Mouse (Mus musculus): ENCODE measurements at regions not wholly inside any gene's neighbourhood (a gene's known extent, or its start where the extent isn't known, plus 50 kb on each side); places are given as distances from the start of the nearest gene placed in this dataset.

- Histone ChIP-seq H3K27ac (no peak overlapping the region), H3K4me1 (replicated peaks; ENCODE audit: control insufficient read depth, insufficient read depth, low read length) (no peaks in the 10 kb centered on the region), H3K4me3 (replicated peaks; ENCODE audit: low read length) (no peak overlapping the region), H3K4me2 (replicated peaks) (no peak overlapping the region), H3K9ac (no peak overlapping the region), H3K36me3 (replicated peaks; ENCODE audit: control insufficient read depth, insufficient read depth) (no peaks in the 10 kb centered on the region), H3K27me3 (ENCODE audit: control insufficient read depth, insufficient read depth, low read length) (no peaks in the 10 kb centered on the region), H3K9me3 (ENCODE audit: control insufficient read depth, low read length) (no peaks in the 10 kb centered on the region)
- 91% methylated on average over 6 of the region's 6 CpGs for WGBS
- no peak for DNase-seq (ENCODE audit: low spot score)
- no peak for ATAC-seq (ENCODE audit: low FRiP score)
These were observed 141.4 kb upstream of the Tbx18 start for GRCm38 (mm10) chr9:87872384-87872905.

DNA sequence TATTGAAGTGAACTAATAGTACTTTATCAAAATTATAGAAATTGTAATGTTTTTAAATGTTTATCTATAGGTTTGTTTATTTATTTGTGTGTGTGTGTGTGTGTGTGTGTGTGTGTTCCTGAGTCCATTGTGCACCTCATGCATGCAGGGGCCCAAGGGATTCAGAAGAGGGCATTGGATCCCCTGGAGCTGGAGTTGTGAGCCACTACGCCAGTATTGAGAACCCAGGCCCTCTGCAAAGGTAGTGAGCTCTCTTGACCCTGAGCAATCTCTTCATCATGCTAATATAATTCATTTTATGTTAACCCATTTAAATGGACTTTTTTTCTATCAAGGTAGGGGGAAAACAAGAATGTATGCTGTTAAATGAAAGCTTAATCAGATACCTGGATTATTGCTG, 151.5 kb upstream of the Tbx18 start:
- no peak overlapping the region for H3K4me2 ChIP-seq (replicated peaks)
- no peak for DNase-seq (ENCODE audit: low spot score)
- 72% methylated on average over 1 of the region's 1 CpGs for WGBS
- H3K27ac ChIP-seq = no peak overlapping the region
- H3K9ac ChIP-seq = no peak overlapping the region
- H3K9me3 ChIP-seq (ENCODE audit: control insufficient read depth, low read length) = no peaks in the 10 kb centered on the region
- H3K4me1 ChIP-seq (replicated peaks; ENCODE audit: control insufficient read depth, insufficient read depth, low read length) = no peaks in the 10 kb centered on the region
- H3K4me3 ChIP-seq (replicated peaks; ENCODE audit: low read length) = no peak overlapping the region
- no peaks in the 10 kb centered on the region for H3K27me3 ChIP-seq (ENCODE audit: control insufficient read depth, insufficient read depth, low read length)
- no peak for ATAC-seq (ENCODE audit: low FRiP score)
- H3K36me3 ChIP-seq (replicated peaks; ENCODE audit: control insufficient read depth, insufficient read depth) = no peaks in the 10 kb centered on the region

DNA sequence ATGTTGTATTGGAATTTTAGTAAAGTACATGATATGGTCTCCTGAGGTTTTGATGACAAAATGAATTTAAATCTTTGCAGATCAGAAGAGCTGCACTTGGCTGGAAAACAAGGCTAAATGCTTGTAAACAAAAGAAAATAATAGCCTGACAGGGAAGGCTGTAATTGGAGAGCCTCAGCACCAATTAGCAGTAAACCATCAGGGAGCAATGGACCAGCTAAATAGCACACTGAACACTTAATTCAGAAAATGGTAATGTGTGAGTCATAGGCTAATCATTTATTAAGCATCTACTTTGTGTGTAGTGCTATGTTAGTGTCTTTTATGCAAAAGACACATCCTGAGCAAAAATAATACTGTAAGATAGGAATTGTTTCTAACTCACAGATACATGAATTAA, 152.0 kb upstream of the Tbx18 start:
- Histone ChIP-seq H3K4me2 (replicated peaks) (no peak overlapping the region), H3K4me1 (replicated peaks; ENCODE audit: control insufficient read depth, insufficient read depth, low read length) (no peaks in the 10 kb centered on the region), H3K27ac (no peak overlapping the region), H3K4me3 (replicated peaks; ENCODE audit: low read length) (no peak overlapping the region), H3K9ac (no peak overlapping the region), H3K9me3 (ENCODE audit: control insufficient read depth, low read length) (no peaks in the 10 kb centered on the region), H3K36me3 (replicated peaks; ENCODE audit: control insufficient read depth, insufficient read depth) (no peaks in the 10 kb centered on the region), H3K27me3 (ENCODE audit: control insufficient read depth, insufficient read depth, low read length) (no peaks in the 10 kb centered on the region)
- DNase-seq (ENCODE audit: low spot score) = no peak
- peak; percentile 60 for ATAC-seq (ENCODE audit: low FRiP score)

GRCm38 (mm10) chr9:87894051-87894450, 163.0 kb upstream of the Tbx18 start:
- DNase-seq (ENCODE audit: low spot score) (no peak), ATAC-seq (ENCODE audit: low FRiP score) (no peak)
- no peak overlapping the region for H3K27ac ChIP-seq
- H3K9ac ChIP-seq = no peak overlapping the region
- 0 out of 2 replicates have a peak, but pooled peaks cover 10% of the 10 kb centered on the region for H3K4me1 ChIP-seq (replicated peaks; ENCODE audit: control insufficient read depth, insufficient read depth, low read length)
- no peaks in the 10 kb centered on the region for H3K27me3 ChIP-seq (ENCODE audit: control insufficient read depth, insufficient read depth, low read length)
- WGBS = 14% methylated on average over 4 of the region's 4 CpGs
- no peak overlapping the region for H3K4me2 ChIP-seq (replicated peaks)
- H3K36me3 ChIP-seq (replicated peaks; ENCODE audit: control insufficient read depth, insufficient read depth) = no peaks in the 10 kb centered on the region
- H3K9me3 ChIP-seq (ENCODE audit: control insufficient read depth, low read length) = no peaks in the 10 kb centered on the region
- no peak overlapping the region for H3K4me3 ChIP-seq (replicated peaks; ENCODE audit: low read length)

DNA sequence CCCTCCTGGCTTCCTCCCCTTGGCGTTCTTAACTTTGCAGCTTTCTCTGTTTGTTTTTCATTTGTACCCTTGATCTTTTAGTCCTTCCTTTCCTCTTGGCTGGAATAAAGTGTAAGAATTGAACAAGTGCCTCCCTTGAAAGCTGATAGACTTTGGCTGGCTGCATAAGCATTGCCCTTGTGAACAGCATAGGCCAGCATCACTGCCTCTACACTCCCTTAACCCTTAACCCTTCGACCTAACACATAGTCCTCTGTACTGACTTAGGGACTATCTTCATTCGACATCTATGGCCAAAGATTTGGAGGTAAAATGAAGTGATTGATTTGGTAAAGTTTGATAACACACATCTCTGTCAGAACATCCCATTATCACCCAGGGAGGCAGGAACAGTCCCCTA, 163.5 kb upstream of the Tbx18 start:
- H3K27ac ChIP-seq = no peak overlapping the region

GRCm38 (mm10) chr9:87895526-87895925, 164.5 kb upstream of the Tbx18 start:
- DNase-seq (ENCODE audit: low spot score) (no peak), ATAC-seq (ENCODE audit: low FRiP score) (no peak)
- Histone ChIP-seq H3K4me2 (replicated peaks) (no peak overlapping the region), H3K4me1 (replicated peaks; ENCODE audit: control insufficient read depth, insufficient read depth, low read length) (0 out of 2 replicates have a peak, but pooled peaks cover 10% of the 10 kb centered on the region), H3K27ac (no peak overlapping the region), H3K9me3 (ENCODE audit: control insufficient read depth, low read length) (no peaks in the 10 kb centered on the region), H3K4me3 (replicated peaks; ENCODE audit: low read length) (no peak overlapping the region), H3K36me3 (replicated peaks; ENCODE audit: control insufficient read depth, insufficient read depth) (no peaks in the 10 kb centered on the region), H3K27me3 (ENCODE audit: control insufficient read depth, insufficient read depth, low read length) (no peaks in the 10 kb centered on the region), H3K9ac (no peak overlapping the region)
- 80% methylated on average over 4 of the region's 4 CpGs for WGBS

More for the DNA sequence above, 163.5 kb upstream of the Tbx18 start:
- Histone ChIP-seq H3K4me2 (replicated peaks) (no peak overlapping the region), H3K4me3 (replicated peaks; ENCODE audit: low read length) (no peak overlapping the region), H3K4me1 (replicated peaks; ENCODE audit: control insufficient read depth, insufficient read depth, low read length) (0 out of 2 replicates have a peak, but pooled peaks cover 10% of the 10 kb centered on the region), H3K9me3 (ENCODE audit: control insufficient read depth, low read length) (no peaks in the 10 kb centered on the region), H3K27me3 (ENCODE audit: control insufficient read depth, insufficient read depth, low read length) (no peaks in the 10 kb centered on the region), H3K9ac (no peak overlapping the region), H3K36me3 (replicated peaks; ENCODE audit: control insufficient read depth, insufficient read depth) (no peaks in the 10 kb centered on the region)
- ATAC-seq (ENCODE audit: low FRiP score) (no peak), DNase-seq (ENCODE audit: low spot score) (no peak)
- 42% methylated on average over 3 of the region's 3 CpGs for WGBS

GRCm38 (mm10) chr9:87897336-87897735, 166.3 kb upstream of the Tbx18 start:
- 74% methylated on average over 3 of the region's 3 CpGs for WGBS
- DNase-seq (ENCODE audit: low spot score) (no peak), ATAC-seq (ENCODE audit: low FRiP score) (no peak)
- Histone ChIP-seq H3K9me3 (ENCODE audit: control insufficient read depth, low read length) (no peaks in the 10 kb centered on the region), H3K4me1 (replicated peaks; ENCODE audit: control insufficient read depth, insufficient read depth, low read length) (0 out of 2 replicates have a peak, but pooled peaks cover 10% of the 10 kb centered on the region), H3K4me3 (replicated peaks; ENCODE audit: low read length) (no peak overlapping the region), H3K4me2 (replicated peaks) (no peak overlapping the region), H3K36me3 (replicated peaks; ENCODE audit: control insufficient read depth, insufficient read depth) (no peaks in the 10 kb centered on the region), H3K9ac (no peak overlapping the region), H3K27ac (no peak overlapping the region), H3K27me3 (ENCODE audit: control insufficient read depth, insufficient read depth, low read length) (no peaks in the 10 kb centered on the region)

- Histone ChIP-seq H3K4me2 (replicated peaks) (no peak overlapping the region), H3K9me3 (ENCODE audit: control insufficient read depth, low read length) (no peaks in the 10 kb centered on the region), H3K9ac (no peak overlapping the region), H3K36me3 (replicated peaks; ENCODE audit: control insufficient read depth, insufficient read depth) (no peaks in the 10 kb centered on the region), H3K4me1 (replicated peaks; ENCODE audit: control insufficient read depth, insufficient read depth, low read length) (0 out of 2 replicates have a peak, but pooled peaks cover 7% of the 10 kb centered on the region), H3K4me3 (replicated peaks; ENCODE audit: low read length) (no peak overlapping the region), H3K27ac (no peak overlapping the region), H3K27me3 (ENCODE audit: control insufficient read depth, insufficient read depth, low read length) (no peaks in the 10 kb centered on the region)
- 75% methylated on average over 5 of the region's 5 CpGs for WGBS
- no peak for DNase-seq (ENCODE audit: low spot score)
- no peak for ATAC-seq (ENCODE audit: low FRiP score)
These were observed 168.3 kb upstream of the Tbx18 start for GRCm38 (mm10) chr9:87899368-87899767.

DNA sequence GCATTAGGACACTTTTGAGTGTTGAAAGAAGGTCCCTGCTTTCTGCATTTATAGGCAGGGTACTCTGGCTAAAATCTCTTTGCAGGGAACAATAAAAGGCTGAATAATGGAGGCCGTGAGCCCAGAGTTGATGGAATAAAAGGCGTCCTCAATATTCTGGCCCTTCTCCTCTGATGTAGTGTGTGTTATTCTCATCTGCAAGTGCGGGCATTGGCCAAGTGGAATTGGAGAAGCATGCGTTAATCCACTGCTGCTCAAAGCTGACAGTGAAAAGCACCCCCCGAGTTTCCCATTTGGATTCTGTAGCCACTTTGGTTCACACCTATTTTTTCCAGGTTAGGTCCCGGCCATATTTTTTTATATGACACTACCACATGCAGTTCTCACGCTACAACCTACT, 168.7 kb upstream of the Tbx18 start:
- ATAC-seq (ENCODE audit: low FRiP score) (no peak), DNase-seq (ENCODE audit: low spot score) (no peak)
- no peaks in the 10 kb centered on the region for H3K27me3 ChIP-seq (ENCODE audit: control insufficient read depth, insufficient read depth, low read length)
- WGBS = 72% methylated on average over 7 of the region's 7 CpGs
- no peak overlapping the region for H3K4me2 ChIP-seq (replicated peaks)
- H3K4me1 ChIP-seq (replicated peaks; ENCODE audit: control insufficient read depth, insufficient read depth, low read length) = 0 out of 2 replicates have a peak, but pooled peaks cover 4% of the 10 kb centered on the region
- no peaks in the 10 kb centered on the region for H3K36me3 ChIP-seq (replicated peaks; ENCODE audit: control insufficient read depth, insufficient read depth)
- H3K9ac ChIP-seq = no peak overlapping the region
- H3K27ac ChIP-seq = no peak overlapping the region
- H3K9me3 ChIP-seq (ENCODE audit: control insufficient read depth, low read length) = no peaks in the 10 kb centered on the region
- H3K4me3 ChIP-seq (replicated peaks; ENCODE audit: low read length) = no peak overlapping the region

- H3K4me2 ChIP-seq (replicated peaks) = no peak overlapping the region
- H3K4me3 ChIP-seq (replicated peaks; ENCODE audit: low read length) = no peak overlapping the region
- H3K9ac ChIP-seq = no peak overlapping the region
- no peaks in the 10 kb centered on the region for H3K36me3 ChIP-seq (replicated peaks; ENCODE audit: control insufficient read depth, insufficient read depth)
- no peak for DNase-seq (ENCODE audit: low spot score)
- WGBS = 90% methylated on average over 8 of the region's 8 CpGs
- H3K27ac ChIP-seq = no peak overlapping the region
- no peaks in the 10 kb centered on the region for H3K9me3 ChIP-seq (ENCODE audit: control insufficient read depth, low read length)
- no peaks in the 10 kb centered on the region for H3K4me1 ChIP-seq (replicated peaks; ENCODE audit: control insufficient read depth, insufficient read depth, low read length)
- no peaks in the 10 kb centered on the region for H3K27me3 ChIP-seq (ENCODE audit: control insufficient read depth, insufficient read depth, low read length)
- no peak for ATAC-seq (ENCODE audit: low FRiP score)
These were observed 190.2 kb upstream of the Tbx18 start for GRCm38 (mm10) chr9:87921291-87921690.
